Mouse (Mus musculus) 3134 (cell line): ENCODE results near the gene Gm20403.
A peak's percentile ranks its signal among the peaks of the same experiment; 100 is the strongest.
"Not testable (repeated sequence)": the region's sequence is repeated elsewhere in the genome, so short reads cannot be mapped to it uniquely, and the experiment has no call there.

Experiments
- DNase-seq: peaks from one replicate; pipeline ENCODE4 v3.0.0-alpha.2; 2011; ENCODE audit warnings: low spot score; ENCODE audit not compliant: insufficient read length; ENCODE audit errors: extremely low read depth

Gm20403 gene

GRCm38 (mm10) chr12:54993246-54994067, 7.1 kb upstream of the Gm20403 start:
- DNase-seq = no peak

GRCm38 (mm10) chr12:54992814-54993213, 6.5 kb upstream of the Gm20403 start:
- no peak for DNase-seq

GRCm38 (mm10) chr12:54988323-54988850, 2.1 kb upstream of the Gm20403 start:
- DNase-seq = no peak

- DNase-seq = no peak
Observed at GRCm38 (mm10) chr12:54987156-54987555, 827 bp upstream of the Gm20403 start.

GRCm38 (mm10) chr12:54985257-54986051, 875 bp downstream of the Gm20403 start:
- peak; percentile 68 for DNase-seq

GRCm38 (mm10) chr12:54984701-54985256, 1.6 kb downstream of the Gm20403 start:
- peak; percentile 83 for DNase-seq

GRCm38 (mm10) chr12:54982935-54983715, 3.2 kb downstream of the Gm20403 start:
- no peak for DNase-seq

GRCm38 (mm10) chr12:54981962-54982361, 4.4 kb downstream of the Gm20403 start:
- DNase-seq = no peak

- DNase-seq = no peak
Observed at GRCm38 (mm10) chr12:54980939-54981338, 5.4 kb downstream of the Gm20403 start.

- no peak for DNase-seq
Observed at GRCm38 (mm10) chr12:54980532-54980931, 5.8 kb downstream of the Gm20403 start.

- DNase-seq = no peak
Observed at GRCm38 (mm10) chr12:54969033-54969432, 17.3 kb downstream of the Gm20403 start.

GRCm38 (mm10) chr12:54965532-54966160, 20.7 kb downstream of the Gm20403 start:
- no peak for DNase-seq

GRCm38 (mm10) chr12:54959569-54959968, 26.8 kb downstream of the Gm20403 start:
- DNase-seq = no peak

- no peak for DNase-seq
Observed at GRCm38 (mm10) chr12:54956974-54957373, 29.4 kb downstream of the Gm20403 start.

- DNase-seq = no peak
Observed at GRCm38 (mm10) chr12:54956457-54956856, 29.9 kb downstream of the Gm20403 start.

- DNase-seq = no peak
Observed at GRCm38 (mm10) chr12:54946116-54946515, 40.2 kb downstream of the Gm20403 start.

- DNase-seq = not testable (repeated sequence)
Observed at GRCm38 (mm10) chr12:54942586-54943157, 43.7 kb downstream of the Gm20403 start.

GRCm38 (mm10) chr12:54937581-54938343, 48.6 kb downstream of the Gm20403 start:
- not testable (repeated sequence) for DNase-seq
